Mouse (Mus musculus) adrenal gland, adult 8-10 months (tissue): ENCODE measurements around the gene Dach1. TPM values are rescaled to one million over a fixed set of nuclear protein-coding genes. Genes with fewer than 3 reads are reported as not detected.

Experiments
- DNase-seq: peaks from one replicate; pipeline ENCODE4 v3.0.0; 2022
- total RNA-seq, 4 experiments: library from RNA; stranded (reverse); gene quantifications; 2 replicates each; pipeline ENCODE4 v1.2.4; 2022

The Dach1 gene
- total RNA-seq, 4 experiments from 2014 or later = 3.1 to 5.9 (median 4.6) TPM

DNA sequence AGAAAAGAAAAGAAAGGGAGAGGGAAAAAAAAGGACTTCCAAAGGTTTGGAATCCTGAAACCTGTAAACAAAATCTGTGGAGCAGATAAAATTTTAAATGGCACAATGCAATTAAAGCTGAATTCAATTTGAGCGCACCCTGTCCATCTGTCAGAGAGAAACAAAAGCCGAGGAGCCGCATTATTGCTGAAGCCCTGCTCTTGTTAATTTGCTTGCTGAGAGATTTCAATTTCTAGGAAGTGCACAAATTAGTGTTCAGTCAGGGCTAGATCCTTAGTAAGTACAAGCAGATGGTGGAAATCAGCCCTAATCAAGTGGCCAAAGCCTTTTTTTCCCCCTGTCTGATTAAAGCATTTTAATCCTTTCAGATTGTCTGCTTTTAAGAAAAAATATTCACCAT, 60.8 kb downstream of the Dach1 start:
- no peak for DNase-seq

DNA sequence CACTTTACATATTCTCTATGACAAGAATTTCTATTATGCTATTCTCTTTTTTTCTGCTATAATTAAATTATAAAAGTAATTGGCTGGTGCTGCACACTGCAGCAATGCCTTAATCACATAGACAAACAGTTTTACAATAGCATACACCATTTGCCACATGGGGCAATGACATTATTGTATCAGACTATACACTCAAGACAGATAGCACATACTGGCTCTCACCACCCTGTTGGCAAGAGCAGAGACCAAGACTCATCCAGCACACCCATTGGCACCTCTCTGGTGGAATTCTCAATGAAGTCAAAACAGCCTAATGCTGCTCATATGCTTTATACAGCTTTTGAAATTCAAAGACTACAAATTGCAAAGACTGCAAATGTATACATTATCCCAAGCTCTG, 63.4 kb downstream of the Dach1 start:
- no peak for DNase-seq

DNA sequence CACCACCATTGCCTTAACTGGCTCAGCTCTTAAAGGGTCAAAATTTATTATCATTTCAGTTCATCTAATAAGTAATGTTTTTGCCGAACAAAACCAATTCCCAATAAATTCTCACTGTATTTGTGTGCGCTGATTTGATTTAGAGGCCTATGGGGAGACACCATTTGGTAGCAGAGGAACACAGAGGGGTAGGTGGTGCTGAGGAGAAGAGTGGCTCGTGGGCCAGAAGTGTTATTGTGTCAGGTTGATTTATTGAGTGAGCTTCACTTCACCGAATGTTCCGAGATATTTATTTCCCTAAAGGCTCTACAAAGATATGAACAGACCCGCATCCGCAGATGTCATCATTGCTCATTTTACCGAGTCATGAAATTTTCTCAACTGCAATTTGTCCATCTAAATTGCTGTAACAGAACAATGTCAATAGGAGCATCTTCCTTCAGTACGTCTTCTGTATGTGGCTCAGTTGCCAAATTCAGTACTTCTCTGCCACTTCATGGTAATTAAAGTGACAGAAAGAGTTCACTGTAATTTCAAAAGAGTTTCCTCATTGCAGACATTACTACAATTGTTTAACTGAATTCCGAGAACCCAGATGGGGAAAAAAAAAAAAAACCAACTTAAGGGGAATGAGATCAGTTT, 65.1 kb downstream of the Dach1 start:
- DNase-seq = no peak

DNA sequence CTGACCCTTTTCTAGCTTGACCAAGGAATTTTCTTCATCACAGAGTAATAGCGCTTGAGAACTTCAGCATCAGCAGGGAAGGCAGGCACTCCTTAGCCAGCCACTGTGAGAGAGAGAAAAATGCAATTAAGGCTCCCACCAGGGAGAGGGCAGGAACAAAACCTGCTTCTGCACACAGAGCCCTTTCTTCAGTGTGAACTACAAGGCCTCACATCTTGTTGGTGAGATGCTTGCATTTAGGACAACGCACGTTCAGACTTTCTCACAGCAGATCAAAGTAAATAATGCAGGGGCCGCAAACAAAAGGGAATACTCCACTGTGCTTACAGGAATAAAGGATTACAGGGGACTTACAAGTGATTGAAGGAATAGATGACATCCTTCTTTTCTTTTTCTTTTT, 74.3 kb downstream of the Dach1 start:
- DNase-seq = no peak

DNA sequence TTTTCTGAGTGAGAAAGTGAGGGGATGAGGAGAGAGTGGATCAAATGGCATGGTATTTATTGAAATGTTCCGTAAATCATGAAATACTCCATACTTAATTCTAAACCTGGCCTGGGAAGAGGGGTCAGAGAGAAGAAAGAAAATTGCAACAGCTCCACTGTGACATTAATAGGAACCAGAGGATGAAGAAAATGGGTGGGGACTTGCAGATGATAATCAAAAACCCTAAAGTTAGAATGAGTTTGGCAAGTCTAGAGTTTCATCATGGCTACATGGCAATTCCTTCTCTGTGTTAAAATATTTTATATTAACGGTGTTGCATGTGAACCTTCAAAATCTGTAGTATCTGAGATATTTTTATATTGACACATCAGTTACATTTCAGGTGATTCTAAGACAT, 80.3 kb downstream of the Dach1 start:
- DNase-seq = no peak

DNA sequence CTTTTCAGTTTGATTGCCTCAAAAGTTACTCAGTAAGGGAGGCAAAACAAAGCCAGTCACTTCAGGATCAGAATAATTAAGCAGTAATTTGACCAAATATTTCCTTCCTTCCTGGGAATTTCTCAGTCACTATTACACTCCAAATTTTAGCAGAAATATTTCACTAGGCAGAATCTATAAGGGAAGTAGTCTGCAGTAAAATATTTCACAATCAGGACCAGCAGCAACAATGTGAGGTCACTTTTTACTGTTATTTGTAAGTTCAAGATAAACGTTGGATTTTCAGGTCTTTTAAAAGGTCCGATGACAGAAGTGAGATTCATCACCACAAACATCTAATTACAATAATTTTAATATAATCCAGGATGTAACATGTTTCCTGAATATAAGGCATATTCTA, 82.2 kb downstream of the Dach1 start:
- no peak for DNase-seq

DNA sequence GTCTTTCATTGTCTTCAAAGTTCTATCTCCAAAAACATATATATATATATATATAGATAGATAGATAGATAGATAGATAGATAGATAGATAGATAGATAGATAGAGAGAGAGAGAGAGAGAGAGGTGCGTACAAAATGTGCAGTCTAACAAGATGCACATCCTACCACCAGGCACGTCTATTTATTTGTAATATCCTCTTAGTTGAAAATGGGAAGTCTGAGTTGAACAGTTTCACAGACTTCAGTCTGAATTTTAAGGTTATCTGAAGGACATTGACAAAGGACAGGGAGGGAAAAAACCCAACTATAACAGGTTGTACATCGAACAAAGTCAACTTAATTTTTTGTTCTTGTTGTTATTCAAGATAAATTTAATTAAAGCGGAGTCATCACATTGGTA, 82.8 kb downstream of the Dach1 start:
- no peak for DNase-seq

DNA sequence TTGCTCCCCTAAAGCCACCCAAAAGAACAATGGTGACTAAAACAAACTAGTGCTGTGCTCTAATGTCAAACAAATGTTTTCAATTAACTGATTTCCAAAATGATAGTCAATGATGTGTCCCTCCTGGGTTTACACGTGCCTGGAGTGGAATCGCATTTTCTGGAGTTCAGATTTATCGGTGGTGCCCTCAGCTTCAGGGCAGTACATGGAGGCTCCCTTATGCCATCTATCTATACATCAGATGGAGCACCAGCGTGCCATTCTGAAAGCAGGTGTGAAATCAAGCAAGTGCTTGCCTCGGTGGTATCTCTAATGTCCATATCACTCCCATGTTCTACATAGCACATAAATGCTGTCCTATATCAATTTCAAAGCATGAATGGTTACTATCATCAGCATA, 84.4 kb downstream of the Dach1 start:
- no peak for DNase-seq

DNA sequence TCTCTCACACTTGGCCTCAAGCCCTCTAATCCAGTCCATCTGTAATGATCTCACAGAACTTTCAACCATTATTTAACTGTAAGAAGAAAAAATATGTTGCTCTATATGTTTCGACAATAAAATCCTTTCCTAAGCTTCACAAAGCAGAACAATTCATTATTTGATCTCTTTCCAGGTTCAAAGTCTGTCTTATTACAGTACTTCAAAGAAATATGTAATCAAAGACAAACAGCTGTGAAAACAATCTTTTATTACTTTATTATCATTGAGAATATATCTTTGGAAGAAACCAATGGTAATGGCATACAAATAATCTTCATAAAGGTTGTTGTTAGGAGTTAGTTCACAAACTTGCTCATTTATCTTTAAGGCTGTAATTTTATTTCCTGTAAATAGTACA, 84.8 kb downstream of the Dach1 start:
- no peak for DNase-seq

DNA sequence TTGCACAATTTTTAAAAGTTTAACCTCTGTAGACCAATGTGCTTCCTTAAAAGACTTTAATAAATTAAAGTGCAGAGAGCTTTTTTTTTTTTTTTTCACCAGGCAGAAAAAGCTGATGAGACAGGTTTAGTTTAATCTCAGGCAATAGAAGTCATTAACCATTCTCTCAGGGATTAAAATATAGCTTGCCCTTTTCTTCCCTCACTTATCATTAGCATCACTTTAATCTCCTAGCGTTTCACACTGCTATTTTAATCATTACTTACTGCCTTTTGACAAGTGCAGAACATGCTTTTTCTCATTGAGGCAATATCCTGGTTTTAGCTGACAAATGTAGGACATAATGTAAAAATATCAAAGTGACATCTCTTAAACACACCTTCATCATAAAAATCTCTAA, 86.1 kb downstream of the Dach1 start:
- DNase-seq = no peak

DNA sequence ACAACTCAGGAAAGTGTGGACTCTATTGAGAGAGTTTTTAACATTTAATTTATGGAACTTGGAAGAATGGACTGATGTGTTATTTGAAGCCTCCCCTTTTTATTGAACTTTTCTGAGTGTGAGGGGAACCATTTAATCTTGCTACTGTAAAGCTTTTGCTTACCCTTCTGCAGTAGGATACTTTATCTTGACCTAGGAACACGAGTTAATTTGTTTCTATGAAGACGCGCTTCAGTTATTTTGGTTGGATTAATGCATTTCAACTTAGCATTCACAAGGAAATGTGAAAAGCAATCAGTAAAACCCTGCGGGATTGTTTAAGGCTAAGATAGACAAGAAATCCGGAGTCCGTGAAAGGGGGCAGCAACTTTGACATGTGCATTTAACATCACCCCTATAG, 89.6 kb downstream of the Dach1 start:
- no peak for DNase-seq

DNA sequence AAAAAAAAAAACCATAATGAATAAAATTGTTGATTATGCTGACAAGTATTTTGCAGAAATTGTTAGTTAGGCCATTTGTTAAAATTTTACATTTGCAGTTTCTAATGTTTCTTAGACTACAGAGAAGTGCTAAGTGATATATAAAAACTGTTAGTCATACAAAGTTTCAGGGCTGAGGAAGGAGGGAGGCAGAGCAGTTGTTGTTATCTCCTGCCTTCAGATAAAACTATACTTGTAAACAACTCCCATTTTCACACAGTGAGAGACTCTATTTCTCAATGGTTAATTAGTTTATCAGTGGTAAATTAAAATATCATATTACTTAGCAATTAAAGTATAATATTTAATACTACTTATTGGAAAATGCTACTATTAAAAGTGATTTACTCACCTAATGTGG, 91.6 kb downstream of the Dach1 start:
- no peak for DNase-seq

DNA sequence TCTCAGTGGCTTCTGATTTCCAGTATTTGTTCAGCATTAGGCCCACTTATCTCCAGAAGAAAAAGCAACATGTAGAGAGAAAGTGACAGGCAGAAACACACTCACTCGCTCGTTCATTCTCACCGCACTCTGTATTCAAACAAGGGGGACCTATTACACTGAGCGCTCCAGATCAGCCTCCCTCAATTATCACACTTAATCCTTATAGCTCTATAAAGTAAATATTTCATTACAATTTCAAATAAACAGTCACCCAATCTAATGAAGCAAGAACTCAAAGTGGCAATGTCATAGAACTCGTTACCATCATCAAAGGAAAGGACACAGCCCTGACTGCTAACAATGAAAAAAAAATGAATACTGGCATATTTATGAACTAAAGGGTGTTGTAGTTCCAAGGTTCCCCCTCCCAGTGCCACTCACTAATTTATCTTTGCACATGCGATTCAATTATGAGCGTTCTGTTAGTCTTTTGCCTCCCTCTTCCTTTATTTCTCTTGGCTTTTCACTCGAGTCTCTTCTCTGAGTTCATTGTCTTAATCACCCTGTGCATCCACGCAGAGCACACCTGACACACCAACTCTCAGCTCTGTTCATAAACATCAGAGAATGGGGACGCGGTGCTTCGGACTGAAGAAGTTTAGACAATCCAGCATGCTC, 96.0 kb downstream of the Dach1 start:
- DNase-seq = no peak

DNA sequence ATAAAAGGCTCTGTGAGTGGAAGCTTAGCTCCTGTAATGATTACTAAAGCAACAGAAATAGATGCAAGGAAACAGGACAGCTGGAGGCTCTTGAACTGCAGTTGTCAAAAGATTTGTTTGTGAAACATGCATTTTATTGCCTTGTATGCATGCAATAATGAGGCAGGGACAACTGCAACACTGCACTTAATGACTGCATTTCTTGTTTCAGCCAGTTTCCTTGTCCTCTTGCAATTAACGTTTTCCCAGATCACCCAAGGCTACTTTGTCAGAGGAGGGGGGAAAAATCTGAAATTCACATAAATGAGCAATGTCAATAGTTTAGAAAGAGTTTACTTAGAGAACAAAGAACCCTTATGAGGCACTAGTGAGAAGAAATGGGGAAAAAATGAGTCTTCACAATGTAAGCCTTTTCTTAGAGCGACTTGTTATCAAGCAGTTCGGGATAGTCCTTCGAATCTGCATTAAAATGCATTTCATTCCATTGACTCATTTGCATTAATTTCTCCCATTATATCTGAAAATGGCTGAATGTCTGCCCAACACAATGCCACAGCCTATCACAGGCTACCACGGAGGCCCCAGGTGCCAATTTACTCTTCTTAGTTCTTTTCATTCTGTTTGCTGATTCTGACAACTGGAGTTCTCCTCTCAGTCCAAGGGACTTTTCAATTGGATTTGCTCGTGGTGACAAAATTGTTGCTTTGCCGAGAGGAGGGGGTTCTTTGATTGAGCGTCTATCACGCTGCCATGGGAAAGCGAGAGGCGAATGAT, 96.7 kb downstream of the Dach1 start:
- DNase-seq = no peak

DNA sequence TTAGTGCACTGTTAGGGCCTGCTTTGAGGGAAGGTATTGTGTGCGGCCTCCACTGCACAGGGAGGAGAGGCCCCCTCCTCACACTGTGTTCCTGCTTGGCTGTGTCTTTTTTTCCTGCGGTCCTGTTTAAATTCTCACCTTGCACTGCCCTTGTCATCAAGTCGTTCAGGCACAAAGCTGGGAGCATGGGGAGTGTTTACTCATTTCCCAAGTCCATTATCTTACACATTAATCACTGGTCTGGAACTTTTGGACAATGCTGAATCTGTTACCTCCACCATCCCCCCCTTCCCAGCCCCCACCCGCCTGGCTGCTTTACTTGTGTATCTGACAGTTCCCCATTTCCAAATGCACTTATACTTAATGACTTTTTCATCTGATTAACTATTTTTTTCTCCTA, 97.7 kb downstream of the Dach1 start:
- no peak for DNase-seq

DNA sequence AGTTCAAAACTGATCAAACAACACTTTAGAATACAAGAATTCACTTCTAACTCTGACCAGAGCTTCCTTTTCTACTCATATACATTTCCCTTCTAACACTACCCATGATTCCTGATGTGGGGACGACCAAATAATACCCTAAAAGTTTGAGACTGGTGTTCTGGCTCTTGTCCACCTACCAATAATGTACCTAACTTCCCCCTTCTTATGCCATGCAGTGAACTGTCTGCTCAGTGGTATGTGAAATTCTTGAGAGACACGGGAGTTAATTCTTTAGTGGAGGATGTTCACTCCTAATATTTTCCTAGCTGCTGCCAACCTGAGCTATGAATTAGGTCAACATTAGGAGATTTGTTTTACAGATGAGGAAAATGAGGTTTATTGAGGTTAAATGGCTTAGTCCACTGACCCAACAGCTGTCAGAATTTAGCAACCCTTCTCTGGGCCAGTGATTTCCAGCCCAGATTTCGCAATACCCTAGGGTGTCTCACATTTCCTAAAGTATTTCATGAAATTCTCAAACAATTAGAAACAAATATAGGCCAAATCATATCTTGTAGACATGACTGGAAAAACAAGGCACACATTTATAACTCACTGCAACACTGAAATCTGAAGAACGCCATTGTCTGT, 102.2 kb downstream of the Dach1 start:
- no peak for DNase-seq

DNA sequence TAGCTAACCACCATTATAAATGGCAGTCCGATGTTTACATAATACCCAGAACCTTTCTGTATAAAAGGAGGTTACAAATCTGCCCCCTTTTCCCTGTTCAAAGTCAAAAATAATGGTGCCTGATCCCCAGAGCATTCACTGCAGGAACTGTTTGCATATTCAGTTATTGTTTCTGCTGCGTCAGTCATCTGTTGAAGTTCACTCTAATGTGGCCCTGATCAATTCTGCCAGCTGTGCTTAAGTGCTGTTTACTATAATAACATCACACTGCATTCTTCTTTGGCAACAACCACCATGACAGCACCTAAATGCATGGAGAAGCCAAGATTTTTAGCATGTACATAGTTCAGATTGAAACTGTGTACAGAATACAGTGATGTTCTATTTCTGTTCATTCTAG, 105.4 kb downstream of the Dach1 start:
- DNase-seq = no peak

DNA sequence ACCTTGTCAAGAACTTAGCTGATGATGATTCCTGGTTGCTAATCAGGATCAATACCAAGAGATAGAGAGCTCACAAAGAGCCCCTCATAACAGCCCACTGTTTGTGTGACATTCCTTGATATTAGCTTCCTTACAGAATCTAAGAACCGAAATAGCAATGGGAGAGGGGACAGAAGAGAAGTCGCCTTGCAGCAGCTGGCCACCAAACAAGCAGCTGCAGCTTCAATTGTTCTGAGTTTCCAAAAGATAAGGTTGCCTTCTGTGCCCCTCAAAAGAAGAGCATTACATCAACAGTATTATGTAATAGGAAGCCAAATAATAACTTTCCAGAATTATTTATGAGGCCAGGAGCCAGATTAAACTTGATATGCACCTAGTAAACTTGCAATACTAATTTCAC, 120.2 kb downstream of the Dach1 start:
- no peak for DNase-seq

DNA sequence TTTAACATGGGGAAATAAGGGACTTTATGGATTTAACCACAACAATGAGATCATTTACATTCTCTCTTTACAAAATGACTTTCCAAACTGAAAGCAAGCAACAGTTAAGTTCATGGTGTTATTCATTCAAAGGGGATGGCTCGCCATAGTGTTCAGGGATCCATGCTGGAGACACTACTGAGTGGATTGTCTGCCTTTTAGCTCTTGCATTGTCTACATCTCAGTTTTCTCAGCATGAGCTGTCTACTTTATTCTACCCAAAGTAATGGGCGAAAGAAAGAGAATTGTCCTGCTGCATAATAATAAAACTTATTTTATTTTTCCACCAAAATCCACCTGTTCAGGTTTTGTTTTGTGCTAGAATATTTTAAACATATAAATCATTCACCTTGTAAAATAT, 121.2 kb downstream of the Dach1 start:
- DNase-seq = no peak

DNA sequence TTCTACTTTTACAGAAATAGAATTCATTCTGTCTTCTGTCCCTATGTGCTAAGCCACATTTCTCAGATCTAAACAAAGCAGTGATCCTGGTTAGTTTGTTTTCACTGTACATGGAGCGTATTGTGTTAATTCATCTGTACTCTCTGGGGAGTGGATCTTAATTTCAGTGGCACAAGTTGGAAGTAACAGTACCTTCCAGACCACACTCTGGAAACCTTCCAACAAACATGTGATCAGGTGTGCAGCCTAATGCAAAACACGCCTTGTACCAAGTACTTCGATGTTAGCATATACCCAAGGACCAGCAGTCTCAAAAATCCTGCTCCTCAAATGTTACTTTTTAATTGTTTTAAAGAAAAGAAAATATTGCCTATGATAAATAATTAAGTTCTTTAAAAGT, 121.9 kb downstream of the Dach1 start:
- no peak for DNase-seq

DNA sequence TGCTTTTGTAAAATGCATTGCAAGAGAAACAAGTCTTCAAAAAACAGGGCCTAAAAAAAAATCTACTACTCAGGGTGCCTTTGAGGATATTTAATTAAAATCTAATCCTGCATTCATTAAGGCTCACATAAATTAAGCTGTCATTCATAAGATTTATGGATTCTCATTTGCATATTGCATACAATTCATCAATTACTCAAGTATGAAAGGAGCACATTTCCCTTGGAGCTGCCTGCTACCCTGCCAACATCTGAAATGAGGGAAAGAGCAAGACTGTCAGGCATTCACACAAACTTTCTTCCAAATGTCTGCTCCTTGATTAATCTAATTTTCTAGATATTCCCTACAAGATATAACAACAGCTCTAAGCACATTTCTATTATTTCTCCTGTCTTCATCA, 122.6 kb downstream of the Dach1 start:
- no peak for DNase-seq

DNA sequence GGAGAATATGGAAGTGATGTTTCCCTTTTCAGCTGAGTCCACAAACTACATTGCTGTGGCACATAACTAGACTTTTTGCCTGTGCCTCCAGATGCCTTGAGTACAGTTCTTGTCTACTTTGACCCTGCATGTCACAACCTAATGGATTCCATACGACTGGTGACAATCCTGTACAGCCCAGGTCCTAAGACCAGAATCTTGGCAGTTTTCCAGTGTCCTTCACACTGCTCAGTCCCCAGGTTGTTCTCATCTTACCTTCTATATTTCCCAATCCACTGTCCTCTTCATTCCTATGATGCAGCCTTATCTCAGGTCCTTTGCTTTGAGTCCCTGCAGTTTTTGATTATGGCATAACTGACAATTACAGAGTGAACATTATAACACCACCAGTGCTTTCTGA, 131.0 kb downstream of the Dach1 start:
- no peak for DNase-seq

DNA sequence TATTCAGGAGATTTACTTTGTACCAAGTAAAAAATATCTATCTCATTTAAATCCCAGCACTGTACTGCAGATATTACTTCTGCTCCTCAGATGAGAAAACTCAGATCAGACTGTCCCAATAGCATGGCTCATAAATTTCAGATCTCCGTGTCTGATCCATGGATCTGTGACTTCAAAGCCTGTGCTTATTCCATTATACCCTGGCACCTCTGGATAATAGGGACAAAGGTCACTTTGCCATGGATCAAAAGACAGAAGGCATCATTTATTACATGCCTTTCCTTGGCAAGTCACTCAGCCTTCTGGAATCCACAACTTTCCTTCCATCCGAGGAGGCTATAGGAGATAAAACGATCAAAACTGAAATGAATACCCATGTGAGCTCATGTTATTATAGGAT, 132.4 kb downstream of the Dach1 start:
- DNase-seq = no peak

DNA sequence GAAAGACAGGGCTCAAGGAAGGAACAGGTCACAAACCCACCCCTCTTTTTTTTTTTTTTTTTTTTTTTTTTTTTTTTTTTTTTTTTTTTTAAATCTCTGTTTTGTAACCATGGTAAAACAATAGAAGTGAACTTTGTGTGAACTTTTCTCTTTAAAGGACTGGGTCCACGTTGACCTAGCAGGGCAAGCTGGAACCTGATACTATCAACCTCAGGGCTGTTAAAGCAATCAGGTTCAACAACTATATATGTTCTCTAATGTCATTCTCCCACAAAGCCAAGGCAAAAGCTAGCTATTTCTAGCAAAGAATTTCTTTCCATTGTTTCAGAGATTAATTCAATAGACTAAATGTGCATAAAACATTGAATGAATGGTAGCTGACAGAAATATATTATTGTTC, 134.3 kb downstream of the Dach1 start:
- DNase-seq = no peak
